Mouse (Mus musculus) midbrain, embryonic 11.5 days (tissue): ENCODE data around the gene Fiz1. TPM values are rescaled to one million over a fixed set of nuclear protein-coding genes. Genes with fewer than 3 reads are reported as not detected.

Experiments used
- ATAC-seq: fragments of 200-750 bp; cut with Nextera tagmentation; 2 replicates; pipeline ENCODE4 v1.8.0; 2017; ENCODE audit warnings: moderate TSS enrichment, moderate library complexity; ENCODE audit not compliant: low FRiP score
- DNase-seq: peaks from one replicate; pipeline ENCODE4 v3.0.0; 2015; ENCODE audit warnings: low spot score; ENCODE audit errors: missing footprints
- H3K27ac ChIP-seq: fragments of 300-500 bp; sonication (generic); 2 replicates; pipeline ENCODE4 v1.5.1; 2014; ENCODE audit warnings: low read depth, low read length
- H3K27me3 ChIP-seq: fragments of 300-500 bp; sonication (generic); 2 replicates; pipeline ENCODE4 v1.6.1; 2014; ENCODE audit warnings: mild to moderate bottlenecking, low read length, moderate library complexity, mixed read lengths; ENCODE audit not compliant: control insufficient read depth, insufficient read depth
- H3K36me3 ChIP-seq: fragments of 300-500 bp; sonication (generic); 2 replicates; pipeline ENCODE4 v1.6.1; 2014; ENCODE audit warnings: mild to moderate bottlenecking, low read length, moderate library complexity, mixed read lengths; ENCODE audit not compliant: control insufficient read depth, insufficient read depth
- H3K4me1 ChIP-seq: fragments of 300-500 bp; sonication (generic); 2 replicates; pipeline ENCODE4 v1.6.1; 2014; ENCODE audit warnings: low read length; ENCODE audit not compliant: control insufficient read depth, insufficient read depth
- H3K4me2 ChIP-seq: fragments of 300-500 bp; sonication (generic); 2 replicates; pipeline ENCODE4 v1.6.1; 2014; ENCODE audit warnings: mild to moderate bottlenecking, moderate library complexity
- H3K4me3 ChIP-seq: fragments of 300-500 bp; sonication (generic); 2 replicates; pipeline ENCODE4 v1.5.1; 2014; ENCODE audit warnings: low read depth, low read length
- H3K9ac ChIP-seq: fragments of 300-500 bp; sonication (generic); 2 replicates; pipeline ENCODE4 v1.6.1; 2014; ENCODE audit warnings: low read length
- H3K9me3 ChIP-seq: fragments of 300-500 bp; sonication (generic); 2 replicates; pipeline ENCODE4 v1.6.1; 2016; ENCODE audit warnings: low read length; ENCODE audit not compliant: control insufficient read depth
- WGBS: fragments of 180-500 bp; shearing (Covaris S2); extraction: QIAGEN DNeasy Blood & Tissue Kit; methylation state at CpG from one replicate; pipeline ENCODE4 v1.1.7; 2014; 5-methylcytosine and 5-hydroxymethylcytosine counted together
- polyA plus RNA-seq: library from polyadenylated mRNA; unstranded; fragments of >200 nt; fragmentation: Nextera tagmentation; extraction: Ambion mirVana; gene quantifications from 2 replicates; pipeline ENCODE4 v1.2.1, GENCODE M21; 2014

Fiz1 gene
- polyA plus RNA-seq, 1 experiment from 2014 or later, result 49.4 TPM

DNA sequence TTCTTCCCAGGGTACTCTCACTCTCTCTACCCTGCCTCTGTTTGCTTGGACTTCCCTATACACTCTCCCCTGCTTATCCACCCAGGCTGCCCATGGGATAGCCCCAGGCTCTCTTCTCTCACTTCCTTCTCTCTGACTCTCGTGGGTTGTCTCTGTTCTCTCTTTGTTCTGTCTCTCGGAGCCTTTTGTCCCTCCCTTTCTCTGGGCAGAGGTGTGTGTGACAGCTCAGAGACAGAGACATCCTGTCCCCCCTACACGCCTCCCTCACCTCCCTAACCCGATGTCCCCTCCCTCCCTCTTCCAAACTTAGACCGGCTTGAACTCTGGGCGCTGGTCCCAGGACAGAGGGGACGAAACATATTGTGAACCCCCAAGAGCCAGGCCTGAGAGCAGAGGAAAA, 42.8 kb downstream of the Fiz1 start:
- Histone ChIP-seq H3K36me3 (no peaks in the 10 kb centered on the region), H3K27me3 (no peaks in the 10 kb centered on the region), H3K9ac (no peak overlapping the region), H3K4me2 (no peak overlapping the region), H3K4me1 (no peaks in the 10 kb centered on the region), H3K27ac (no peak overlapping the region), H3K4me3 (no peak overlapping the region), H3K9me3 (peaks cover 1% of the 10 kb centered on the region; the same call in 1 of the 2 replicates)
- no peak for DNase-seq
- WGBS, result 40% methylated on average over 7 of the region's 7 CpGs
- ATAC-seq, result no peak

DNA sequence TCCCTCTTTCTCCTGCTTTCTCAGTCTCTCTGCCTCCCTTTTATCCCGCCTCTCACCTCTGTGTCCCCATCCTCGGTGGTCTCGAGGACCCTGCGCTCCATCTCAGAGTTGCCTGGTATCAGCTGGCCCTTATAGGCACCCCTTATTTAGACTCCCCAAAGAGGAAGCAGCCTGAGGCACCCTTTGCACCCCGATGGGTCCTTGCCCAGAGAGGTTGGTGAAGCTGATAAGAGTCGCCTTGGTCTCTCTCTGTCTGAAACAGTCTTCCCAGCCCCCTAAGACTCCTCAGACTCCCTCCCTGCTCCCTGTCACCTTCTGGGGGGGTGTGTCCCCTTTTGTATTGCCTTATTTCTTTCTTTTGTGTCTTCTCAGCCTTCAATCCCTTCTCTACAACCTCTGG, 43.4 kb downstream of the Fiz1 start, which contains the start of gene Sbk3:
Sbk3 (minus strand) TSS at position 101 of the 400 bp plus-strand sequence.
- H3K4me2 ChIP-seq, result no peak within 1 kb of the TSS
- H3K27ac ChIP-seq, result no peak within 1 kb of the TSS
- no peaks in the 10 kb centered on the region for H3K27me3 ChIP-seq
- ATAC-seq (no peak), DNase-seq (no peak)
- no peak within 1 kb of the TSS for H3K4me3 ChIP-seq
- H3K9ac ChIP-seq, result no peak within 1 kb of the TSS
- no peaks in the 10 kb centered on the region for H3K4me1 ChIP-seq
- WGBS, result 43% methylated on average over 6 of the region's 6 CpGs
- no peaks in the 10 kb centered on the region for H3K36me3 ChIP-seq
- H3K9me3 ChIP-seq, result no peaks in the 10 kb centered on the region

DNA sequence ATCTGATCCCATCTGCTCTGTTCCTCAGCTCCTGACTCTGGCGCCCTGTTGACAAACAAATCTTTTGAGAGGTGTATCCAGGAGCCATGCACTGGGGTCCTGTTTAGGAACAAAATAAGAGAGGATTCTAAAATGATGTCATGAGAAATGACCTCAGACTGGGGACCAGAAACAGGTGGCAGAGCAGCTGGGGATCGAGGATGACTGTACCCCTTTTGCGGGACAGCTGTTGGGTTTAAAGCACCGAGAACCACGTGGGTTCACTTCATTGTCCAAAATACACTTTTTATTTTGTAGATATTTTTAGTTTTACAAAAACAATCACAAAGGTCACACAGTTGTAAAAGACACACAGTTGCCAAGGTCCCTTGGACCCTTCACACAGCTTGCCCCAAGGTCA, 49.5 kb downstream of the Fiz1 start:
- ATAC-seq (no peak), DNase-seq (no peak)
- no peaks in the 10 kb centered on the region for H3K27me3 ChIP-seq
- H3K4me3 ChIP-seq, result no peak overlapping the region
- 84% methylated on average over 5 of the region's 5 CpGs for WGBS
- H3K9me3 ChIP-seq, result no peaks in the 10 kb centered on the region
- no peak overlapping the region for H3K9ac ChIP-seq
- no peak overlapping the region for H3K27ac ChIP-seq
- no peak overlapping the region for H3K4me2 ChIP-seq
- no peaks in the 10 kb centered on the region for H3K36me3 ChIP-seq
- no peaks in the 10 kb centered on the region for H3K4me1 ChIP-seq

DNA sequence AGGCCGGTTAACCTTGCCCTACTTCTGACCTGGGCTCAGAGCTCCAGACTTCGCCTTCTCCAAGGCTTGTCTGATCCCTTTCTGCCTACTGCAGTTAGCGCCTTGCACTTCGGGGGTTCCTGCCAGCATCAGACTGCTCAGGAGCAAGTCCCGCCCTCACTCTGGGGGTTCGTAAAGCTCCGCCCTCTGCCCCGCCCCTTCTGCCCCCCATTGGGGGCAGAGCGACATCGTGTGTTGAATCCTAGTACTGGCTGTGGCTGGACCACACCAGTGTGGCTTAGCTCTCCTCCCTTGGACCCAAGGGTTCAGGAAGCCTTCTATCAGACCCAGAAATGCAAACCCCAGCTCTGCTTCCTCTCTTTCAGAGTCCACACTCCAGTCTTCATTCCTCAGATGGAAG, 50.2 kb downstream of the Fiz1 start, which contains the start of gene Sbk2:
Sbk2 (minus strand) TSS at position 135 of the 400 bp plus-strand sequence.
- H3K4me3 ChIP-seq, result no peak within 1 kb of the TSS

GRCm38 (mm10) chr7:4963527-4963926, 51.0 kb downstream of the Fiz1 start:
- Histone ChIP-seq H3K9me3 (no peaks in the 10 kb centered on the region), H3K9ac (no peak overlapping the region), H3K4me2 (no peak overlapping the region), H3K4me1 (no peaks in the 10 kb centered on the region), H3K27ac (no peak overlapping the region), H3K4me3 (no peak overlapping the region), H3K36me3 (no peaks in the 10 kb centered on the region), H3K27me3 (no peaks in the 10 kb centered on the region)
- WGBS, result 81% methylated on average over 5 of the region's 5 CpGs
- DNase-seq (peak; percentile 4), ATAC-seq (no peak)

More for the DNA sequence above, 50.2 kb downstream of the Fiz1 start, which contains the start of gene Sbk2:
- Histone ChIP-seq H3K9me3 (no peaks in the 10 kb centered on the region), H3K9ac (no peak within 1 kb of the TSS), H3K36me3 (no peaks in the 10 kb centered on the region), H3K27ac (no peak within 1 kb of the TSS), H3K27me3 (no peaks in the 10 kb centered on the region), H3K4me1 (no peaks in the 10 kb centered on the region), H3K4me2 (no peak within 1 kb of the TSS)
- DNase-seq (peak; percentile 90), ATAC-seq (peak; percentile 80; the same call in 1 of the 2 replicates)
- 7% methylated on average over 10 of the region's 10 CpGs for WGBS

DNA sequence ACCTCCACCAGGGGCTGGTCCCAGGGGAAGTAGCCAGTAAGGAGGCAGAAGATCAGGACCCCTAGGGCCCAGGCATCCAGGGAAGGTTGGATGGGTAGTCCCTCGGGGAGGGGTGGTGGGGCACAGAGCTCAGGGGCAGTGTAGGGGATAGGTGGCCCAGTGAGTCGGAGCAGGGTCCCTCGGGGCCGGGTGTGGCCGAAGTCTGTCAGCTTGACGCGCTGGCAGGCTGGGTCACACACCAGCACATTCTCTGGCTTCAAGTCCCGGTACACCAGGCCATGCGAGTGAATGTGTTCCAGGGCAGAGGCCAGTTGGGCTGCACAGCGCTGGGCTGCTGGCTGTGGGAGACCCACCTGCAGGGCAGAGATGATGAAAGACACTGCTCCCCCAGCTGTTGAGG, 57.1 kb downstream of the Fiz1 start:
- 86% methylated on average over 10 of the region's 10 CpGs for WGBS
- no peak overlapping the region for H3K4me2 ChIP-seq
- H3K27me3 ChIP-seq, result no peaks in the 10 kb centered on the region
- ATAC-seq, result no peak
- no peaks in the 10 kb centered on the region for H3K9me3 ChIP-seq
- no peak overlapping the region for H3K9ac ChIP-seq
- H3K27ac ChIP-seq, result no peak overlapping the region
- DNase-seq, result peak; percentile 8
- no peaks in the 10 kb centered on the region for H3K4me1 ChIP-seq
- no peaks in the 10 kb centered on the region for H3K36me3 ChIP-seq
- H3K4me3 ChIP-seq, result no peak overlapping the region

Other genes with a start within 250 kb of the Fiz1 start
- gene Fam71e2, start 243.4 kb downstream of the Fiz1 start, polyA plus RNA-seq, result not detected in 2 replicates
- 0.07 TPM in 1 of 2 replicates, not detected in the other for gene Il11, start 231.8 kb downstream of the Fiz1 start, polyA plus RNA-seq
- gene Tmem190, start 231.8 kb downstream of the Fiz1 start, polyA plus RNA-seq, result not detected in 2 replicates
- gene Tmem238, start 225.0 kb downstream of the Fiz1 start, polyA plus RNA-seq, result 1.3 and 1.4 TPM in 2 replicates
- 203 and 211 TPM in 2 replicates for gene Rpl28, start 221.8 kb downstream of the Fiz1 start, polyA plus RNA-seq
- gene Ube2s, start 202.1 kb downstream of the Fiz1 start, polyA plus RNA-seq, result 392 and 412 TPM in 2 replicates
- gene Shisa7, start 170.0 kb downstream of the Fiz1 start, polyA plus RNA-seq, result 1.9 and 2.4 TPM in 2 replicates
- 2.6 and 4.6 TPM in 2 replicates for gene Isoc2b, start 144.4 kb downstream of the Fiz1 start, polyA plus RNA-seq
- 0.63 and 0.78 TPM in 2 replicates for gene Isoc2a, start 137.5 kb downstream of the Fiz1 start, polyA plus RNA-seq
- 0.12 TPM in 1 of 2 replicates, not detected in the other for gene Gm36210, start 108.2 kb downstream of the Fiz1 start, polyA plus RNA-seq
- 3.5 and 3.8 TPM in 2 replicates for gene Zfp628, start 99.5 kb downstream of the Fiz1 start, polyA plus RNA-seq
- gene Nat14, start 92.7 kb downstream of the Fiz1 start, polyA plus RNA-seq, result 8.0 and 10.4 TPM in 2 replicates
- 1.0 and 1.6 TPM in 2 replicates for gene Ssc5d, start 88.9 kb downstream of the Fiz1 start, polyA plus RNA-seq
- not detected in 2 replicates for gene Sbk2, start 50.3 kb downstream of the Fiz1 start, polyA plus RNA-seq
- not detected in 2 replicates for gene Sbk3, start 43.5 kb downstream of the Fiz1 start, polyA plus RNA-seq
- gene Zfp579, start 18.5 kb downstream of the Fiz1 start, polyA plus RNA-seq, result 41.1 and 41.7 TPM in 2 replicates
- gene Zfp524, start 282 bp downstream of the Fiz1 start, polyA plus RNA-seq, result 7.6 and 9.2 TPM in 2 replicates
- 0.34 TPM in 1 of 2 replicates, not detected in the other for gene Gm44973, start 799 bp upstream of the Fiz1 start, polyA plus RNA-seq
- gene Zfp865, start 5.7 kb upstream of the Fiz1 start, polyA plus RNA-seq, result 4.8 and 5.1 TPM in 2 replicates
- gene Ccdc106, start 5.9 kb upstream of the Fiz1 start, polyA plus RNA-seq, result 4.0 and 5.0 TPM in 2 replicates
- 0.33 TPM in 1 of 2 replicates, not detected in the other for gene 4632433K11Rik, start 19.4 kb upstream of the Fiz1 start, polyA plus RNA-seq
- gene Zfp784, start 23.7 kb upstream of the Fiz1 start, polyA plus RNA-seq, result 3.3 and 3.6 TPM in 2 replicates
- gene Zfp580, start 36.8 kb upstream of the Fiz1 start, polyA plus RNA-seq, result 34.1 and 47.6 TPM in 2 replicates
- 151 and 159 TPM in 2 replicates for gene U2af2, start 47.4 kb upstream of the Fiz1 start, polyA plus RNA-seq
- gene Epn1, start 65.5 kb upstream of the Fiz1 start, polyA plus RNA-seq, result 47.8 and 56.2 TPM in 2 replicates
- not detected in 2 replicates for gene Rfpl4, start 102.3 kb upstream of the Fiz1 start, polyA plus RNA-seq
- 0.19 and 0.47 TPM in 2 replicates for gene Rasl2-9, start 111.3 kb upstream of the Fiz1 start, polyA plus RNA-seq
- not detected in 2 replicates for gene Vmn1r55, start 135.0 kb upstream of the Fiz1 start, polyA plus RNA-seq
- gene Vmn1r56, start 182.1 kb upstream of the Fiz1 start, polyA plus RNA-seq, result not detected in 2 replicates
- gene Vmn1r57, start 203.8 kb upstream of the Fiz1 start, polyA plus RNA-seq, result not detected in 2 replicates